Mouse (Mus musculus): ENCODE data around the gene BC035947. TPM values are rescaled to one million over a fixed set of nuclear protein-coding genes. Genes with fewer than 3 reads are reported as not detected.

BC035947 gene
- polyA plus RNA-seq, 1 experiment from 2014 or later = 0.33 TPM

GRCm38 (mm10) chr1:78448091-78448490 is 63.9 kb downstream of the BC035947 start:
- no peak overlapping the region for H3K9ac ChIP-seq (replicated peaks; ENCODE audit: low read depth, low read length)
- ATAC-seq (ENCODE audit: insufficient number of reproducible peaks, insufficient read depth, low FRiP score, low read depth) = peak; percentile 74; the same call in 1 of the 2 replicates
- H3K4me3 ChIP-seq (ENCODE audit: low read depth, low read length) = no peak overlapping the region
- WGBS = 55% methylated on average over 1 of the region's 1 CpGs
- H3K27ac ChIP-seq (ENCODE audit: low read length) = no peak overlapping the region
- H3K9me3 ChIP-seq (ENCODE audit: control insufficient read depth, low read depth, low read length) = no peaks in the 10 kb centered on the region
- H3K36me3 ChIP-seq (ENCODE audit: control insufficient read depth, insufficient read depth, low read length) = peaks cover 33% of the 10 kb centered on the region
- no peaks in the 10 kb centered on the region for H3K4me1 ChIP-seq (ENCODE audit: control insufficient read depth, insufficient read depth, low read length)
- H3K27me3 ChIP-seq (ENCODE audit: control insufficient read depth, insufficient read depth, low read length) = no peaks in the 10 kb centered on the region
- no peak overlapping the region for H3K4me2 ChIP-seq (replicated peaks; ENCODE audit: low read depth, low read length)

Other genes starting within 250 kb of the BC035947 start
- 29.8 and 32.1 TPM in 2 replicates for gene Sgpp2, start 201.8 kb downstream of the BC035947 start, polyA plus RNA-seq (2014; fragmentation: Nextera tagmentation; extraction: Ambion mirVana)
- 137 and 146 TPM in 2 replicates for gene Farsb, start 23.3 kb downstream of the BC035947 start, polyA plus RNA-seq (2014; fragmentation: Nextera tagmentation; extraction: Ambion mirVana)
- not detected in 2 replicates for gene Mogat1, start 1.2 kb downstream of the BC035947 start, polyA plus RNA-seq (2014; fragmentation: Nextera tagmentation; extraction: Ambion mirVana)
- 80.6 and 85.9 TPM in 2 replicates for gene Acsl3, start 145.7 kb upstream of the BC035947 start, polyA plus RNA-seq (2014; fragmentation: Nextera tagmentation; extraction: Ambion mirVana)
- 6.5 and 6.6 TPM in 2 replicates for gene Utp14b, start 145.9 kb upstream of the BC035947 start, polyA plus RNA-seq (2014; fragmentation: Nextera tagmentation; extraction: Ambion mirVana)

All from stomach, embryonic 14.5 days (tissue).